Mouse (Mus musculus) forebrain, postnatal 0 days (tissue): ENCODE measurements around the gene Arhgap24. TPM values are rescaled to one million over a fixed set of nuclear protein-coding genes. Genes with fewer than 3 reads are reported as not detected.

ENCODE experiments used
- ATAC-seq: fragments of 200-750 bp; cut with Nextera tagmentation; 2 replicates; pipeline ENCODE4 v1.8.0; 2017; ENCODE audit warnings: mild to moderate bottlenecking, moderate library complexity
- DNase-seq: peaks from one replicate; pipeline ENCODE4 v3.0.0-alpha.2; 2015
- H3K27ac ChIP-seq: fragments of 300-500 bp; sonication (generic); 2 replicates; pipeline ENCODE4 v1.5.1; 2014; ENCODE audit warnings: low read depth, mild to moderate bottlenecking, antibody characterized with exemption, low read length, moderate library complexity, mixed read lengths
- H3K27me3 ChIP-seq: fragments of 300-500 bp; sonication (generic); 2 replicates; pipeline ENCODE4 v1.6.1; 2014; ENCODE audit warnings: mild to moderate bottlenecking, low read length, mixed read lengths; ENCODE audit not compliant: insufficient read depth
- H3K36me3 ChIP-seq: fragments of 300-500 bp; sonication (generic); 2 replicates; pipeline ENCODE4 v1.6.1; 2014; ENCODE audit warnings: mild to moderate bottlenecking, moderate library complexity; ENCODE audit not compliant: insufficient read depth
- H3K4me1 ChIP-seq: fragments of 300-500 bp; sonication (generic); 2 replicates; pipeline ENCODE4 v1.6.1; 2014; ENCODE audit warnings: antibody characterized with exemption; ENCODE audit not compliant: insufficient read depth
- H3K4me2 ChIP-seq: fragments of 300-500 bp; sonication (generic); 2 replicates; pipeline ENCODE4 v1.6.1; 2014; ENCODE audit warnings: low read depth, mild to moderate bottlenecking, moderate library complexity
- H3K4me3 ChIP-seq: fragments of 300-500 bp; sonication (generic); 2 replicates; pipeline ENCODE4 v1.5.1; 2014; ENCODE audit warnings: low read depth, low read length, mixed read lengths
- H3K9ac ChIP-seq: fragments of 300-500 bp; sonication (generic); 2 replicates; pipeline ENCODE4 v1.6.1; 2014; ENCODE audit warnings: mild to moderate bottlenecking
- H3K9me3 ChIP-seq: fragments of 300-500 bp; sonication (generic); 2 replicates; pipeline ENCODE4 v1.6.1; 2016; ENCODE audit warnings: low read length
- CTCF ChIP-seq: sonication (generic); IDR thresholded peaks from 2 replicates; pipeline ENCODE4 v1.5.1; 2016; ENCODE audit warnings: antibody characterized with exemption, control low read depth, low read depth
- WGBS: fragments of 180-500 bp; shearing (Covaris S2); extraction: QIAGEN DNeasy Blood & Tissue Kit; methylation state at CpG from one replicate; pipeline ENCODE4 v1.1.7; 2014; 5-methylcytosine and 5-hydroxymethylcytosine counted together
- polyA plus RNA-seq: library from polyadenylated mRNA; unstranded; fragments of >200 nt; fragmentation: Nextera tagmentation; extraction: Ambion mirVana; gene quantifications from 2 replicates; pipeline ENCODE4 v1.2.1, GENCODE M21; 2015
- total RNA-seq: library from RNA; depleted of rRNA; stranded (reverse); fragments of >200 nt; gene quantifications from 2 replicates; pipeline ENCODE4 v1.2.3, GENCODE M21; 2014

Arhgap24 gene
- total and polyA plus RNA-seq, 2 experiments from 2014 or later: 6.0 to 8.6 TPM

- Histone ChIP-seq H3K4me3 (no peak overlapping the region), H3K36me3 (no peaks in the 10 kb centered on the region), H3K27me3 (no peaks in the 10 kb centered on the region), H3K4me1 (no peaks in the 10 kb centered on the region), H3K4me2 (no peak overlapping the region), H3K9ac (no peak overlapping the region), H3K27ac (no peak overlapping the region), H3K9me3 (no peaks in the 10 kb centered on the region)
- TF ChIP-seq CTCF: no peak
- DNase-seq (no peak), ATAC-seq (no peak)
- 36% methylated on average over 5 of the region's 5 CpGs for WGBS
These were observed 362.9 kb downstream of the Arhgap24 start for GRCm38 (mm10) chr5:102843934-102844709.

- DNase-seq (peak; percentile 85), ATAC-seq (peak; percentile 96)
- Histone ChIP-seq H3K4me3 (peak overlapping the region; percentile 47), H3K9me3 (no peaks in the 10 kb centered on the region), H3K36me3 (no peaks in the 10 kb centered on the region), H3K9ac (peak overlapping the region; percentile 55), H3K4me2 (peak overlapping the region; percentile 81), H3K27me3 (no peaks in the 10 kb centered on the region), H3K4me1 (no peaks in the 10 kb centered on the region), H3K27ac (peak overlapping the region; percentile 78)
- under 1% methylated on average over 21 of the region's 21 CpGs for WGBS
- peak; percentile 21; the same call in 1 of the 2 replicates for TF ChIP-seq CTCF
These were observed 363.8 kb downstream of the Arhgap24 start for GRCm38 (mm10) chr5:102844731-102845598.

GRCm38 (mm10) chr5:102845800-102846199 lies 364.6 kb downstream of the Arhgap24 start:
- Histone ChIP-seq H3K4me3 (peak overlapping the region; percentile 47), H3K36me3 (no peaks in the 10 kb centered on the region), H3K9me3 (no peaks in the 10 kb centered on the region), H3K27ac (no peak overlapping the region), H3K9ac (no peak overlapping the region), H3K27me3 (no peaks in the 10 kb centered on the region), H3K4me1 (no peaks in the 10 kb centered on the region), H3K4me2 (peak overlapping the region; percentile 81)
- ATAC-seq: no peak
- DNase-seq: peak; percentile 11
- TF ChIP-seq CTCF: no peak
- WGBS: 16% methylated on average over 11 of the region's 11 CpGs

GRCm38 (mm10) chr5:102847859-102848258 lies 366.7 kb downstream of the Arhgap24 start:
- no peaks in the 10 kb centered on the region for H3K27me3 ChIP-seq
- no peak for ATAC-seq
- DNase-seq: no peak
- whole genome bisulfite sequencing: 51% methylated on average over 4 of the region's 4 CpGs
- no peak overlapping the region for H3K4me3 ChIP-seq
- H3K36me3 ChIP-seq: no peaks in the 10 kb centered on the region
- H3K9me3 ChIP-seq: no peaks in the 10 kb centered on the region
- no peak for TF ChIP-seq CTCF
- H3K4me1 ChIP-seq: no peaks in the 10 kb centered on the region
- no peak overlapping the region for H3K9ac ChIP-seq
- H3K4me2 ChIP-seq: no peak overlapping the region
- no peak overlapping the region for H3K27ac ChIP-seq

GRCm38 (mm10) chr5:102851761-102852160 lies 370.6 kb downstream of the Arhgap24 start:
- ATAC-seq (no peak), DNase-seq (no peak)
- WGBS: 90% methylated on average over 2 of the region's 2 CpGs
- Histone ChIP-seq H3K27me3 (no peaks in the 10 kb centered on the region), H3K9ac (no peak overlapping the region), H3K4me2 (no peak overlapping the region), H3K36me3 (no peaks in the 10 kb centered on the region), H3K27ac (no peak overlapping the region), H3K9me3 (no peaks in the 10 kb centered on the region), H3K4me3 (no peak overlapping the region), H3K4me1 (no peaks in the 10 kb centered on the region)
- TF ChIP-seq CTCF: no peak

- H3K27me3 ChIP-seq: no peaks in the 10 kb centered on the region
- no peaks in the 10 kb centered on the region for H3K4me1 ChIP-seq
- DNase-seq (no peak), ATAC-seq (no peak)
- H3K9me3 ChIP-seq: no peaks in the 10 kb centered on the region
- TF ChIP-seq CTCF: no peak
- no peak overlapping the region for H3K4me3 ChIP-seq
- H3K9ac ChIP-seq: no peak overlapping the region
- no peaks in the 10 kb centered on the region for H3K36me3 ChIP-seq
- no peak overlapping the region for H3K27ac ChIP-seq
- 86% methylated on average over 1 of the region's 1 CpGs for WGBS
- no peak overlapping the region for H3K4me2 ChIP-seq
These were observed 372.6 kb downstream of the Arhgap24 start for GRCm38 (mm10) chr5:102853750-102854149.

- 15% methylated on average over 10 of the region's 10 CpGs for WGBS
- no peak for ATAC-seq
- no peaks in the 10 kb centered on the region for H3K36me3 ChIP-seq
- no peak overlapping the region for H3K9ac ChIP-seq
- DNase-seq: no peak
- H3K4me1 ChIP-seq: no peaks in the 10 kb centered on the region
- H3K4me3 ChIP-seq: no peak overlapping the region
- no peaks in the 10 kb centered on the region for H3K27me3 ChIP-seq
- H3K4me2 ChIP-seq: peak overlapping the region; percentile 36
- no peak for TF ChIP-seq CTCF
- no peak overlapping the region for H3K27ac ChIP-seq
- H3K9me3 ChIP-seq: no peaks in the 10 kb centered on the region
These were observed 374.6 kb downstream of the Arhgap24 start for GRCm38 (mm10) chr5:102855805-102856204.
